Mouse (Mus musculus): ENCODE results near the gene Adamtsl2.

- TF ChIP-seq CTCF (IDR thresholded peaks at IDR 0.05; ENCODE audit: extremely low read depth, insufficient read length, insufficient replicate concordance, low read depth, low read length) (no peak), POLR2A (IDR thresholded peaks at IDR 0.05; ENCODE audit: low read depth, low read length) (no peak)
Measured at GRCm38 (mm10) chr2:27045979-27046770, 33.0 kb upstream of the Adamtsl2 start.

All from small intestine, adult 2 months (tissue).